In genomic region chr3:121737901-121738300, GRCm38 (mm10) we compare ENCODE assay signal across 14 mouse cellular contexts. TPM values are rescaled to one million over a fixed set of nuclear protein-coding genes. Genes with fewer than 3 reads are reported as not detected.
"Had no signal": no experiment of that assay in that cellular context is flagged by ENCODE, and none has a peak within 500 bp of the region (broad histone marks: within the 10 kb centered on the region; RNA-seq: fewer than 3 reads in every experiment).

No protein-coding gene starts in this region.

- H3K27me3 ChIP-seq: limb, embryonic 13.5 days; liver, embryonic 12.5 days; liver, embryonic 15.5 days; midbrain, embryonic 12.5 days; midbrain, embryonic 15.5 days; neural tube, embryonic 13.5 days had no signal

- H3K9me3 ChIP-seq: limb, embryonic 10.5 days; limb, embryonic 13.5 days; liver, embryonic 12.5 days; liver, embryonic 15.5 days; midbrain, embryonic 12.5 days; midbrain, embryonic 15.5 days; neural tube, embryonic 13.5 days had no signal

- H3K27ac ChIP-seq: kidney, postnatal 0 days; layer of hippocampus, adult 2 months; limb, embryonic 10.5 days; limb, embryonic 13.5 days; liver, embryonic 12.5 days; liver, embryonic 15.5 days; macrophage; midbrain, embryonic 12.5 days; midbrain, embryonic 15.5 days; neural tube, embryonic 13.5 days had no signal

- H3K9ac ChIP-seq: limb, embryonic 13.5 days; liver, embryonic 12.5 days; liver, embryonic 15.5 days; midbrain, embryonic 12.5 days; midbrain, embryonic 15.5 days; neural tube, embryonic 13.5 days had no signal

- H3K4me3 ChIP-seq: layer of hippocampus, adult 2 months; limb, embryonic 10.5 days; limb, embryonic 13.5 days; liver, embryonic 12.5 days; liver, embryonic 15.5 days; midbrain, embryonic 12.5 days; midbrain, embryonic 15.5 days; neural tube, embryonic 13.5 days had no signal

- DNase-seq: layer of hippocampus, adult 9-11 months; liver; lung, adult 18-20 months had no signal

- H3K4me2 ChIP-seq: limb, embryonic 13.5 days; liver, embryonic 12.5 days; liver, embryonic 15.5 days; midbrain, embryonic 12.5 days; midbrain, embryonic 15.5 days; neural tube, embryonic 13.5 days had no signal

- H3K36me3 ChIP-seq: liver, embryonic 12.5 days; liver, embryonic 15.5 days; midbrain, embryonic 12.5 days; midbrain, embryonic 15.5 days had no signal

- ATAC-seq: liver, embryonic 12.5 days; midbrain, embryonic 15.5 days had no signal

RNA-seq across cellular contexts. Expression of gene F3, which starts 14.6 kb away (rescaled TPM):
- total RNA-seq: megakaryocyte, adult 5-6 weeks had no signal
